Mouse (Mus musculus) spleen, adult 2 months (tissue): Measurements from ENCODE around the gene Syt1. TPM values are rescaled to one million over a fixed set of nuclear protein-coding genes. Genes with fewer than 3 reads are reported as not detected.

Experiments
- DNase-seq, 2 experiments: peaks; one replicate each; pipeline versions ENCODE4 v3.0.0 to v3.0.0-alpha.2; 2012 to 2021; ENCODE audit warnings: low spot score in 2 of 2, low read depth in 1 of 2
- H3K27ac ChIP-seq: fragments of 200-500 bp; 2 replicates; pipeline ENCODE4 v1.5.1; 2012; ENCODE audit warnings: low read length, inconsistent platforms; ENCODE audit not compliant: insufficient read depth
- H3K27me3 ChIP-seq: fragments of 200-500 bp; 2 replicates; pipeline ENCODE4 v1.6.1; 2012; ENCODE audit warnings: mild to moderate bottlenecking, moderate library complexity, low read length, inconsistent platforms; ENCODE audit not compliant: control insufficient read depth, insufficient read depth
- H3K36me3 ChIP-seq: fragments of 200-500 bp; 2 replicates; pipeline ENCODE4 v1.6.1; 2012; ENCODE audit warnings: mild to moderate bottlenecking, low read length, inconsistent platforms; ENCODE audit not compliant: control insufficient read depth, insufficient read depth
- H3K4me1 ChIP-seq: fragments of 200-500 bp; 2 replicates; pipeline ENCODE4 v1.6.1; 2011; ENCODE audit warnings: inconsistent platforms; ENCODE audit not compliant: control insufficient read depth, insufficient read depth, insufficient read length
- H3K4me3 ChIP-seq: fragments of 200-500 bp; 2 replicates; pipeline ENCODE4 v1.5.1; 2011; ENCODE audit warnings: mild to moderate bottlenecking, inconsistent platforms; ENCODE audit not compliant: insufficient read depth, insufficient read length; ENCODE audit errors: extremely low read depth
- CTCF ChIP-seq: fragments of 200-500 bp; IDR thresholded peaks from 2 replicates; pipeline ENCODE4 v1.5.1; 2011; ENCODE audit warnings: mild to moderate bottlenecking, inconsistent platforms; ENCODE audit not compliant: insufficient read depth, insufficient read length, insufficient replicate concordance; ENCODE audit errors: extremely low read depth
- POLR2A ChIP-seq: fragments of 200-500 bp; IDR thresholded peaks from 2 replicates; pipeline ENCODE4 v1.6.1; 2011; ENCODE audit warnings: low read depth, low read length, inconsistent platforms
- WGBS: fragments of 180-500 bp; shearing (Covaris S2); methylation state at CpG from one replicate; pipeline ENCODE4 v1.1.7; 2018; 5-methylcytosine and 5-hydroxymethylcytosine counted together
- polyA plus RNA-seq: library from polyadenylated mRNA; depleted of rRNA; stranded (reverse); fragments of >200 nt; gene quantifications from 2 replicates; pipeline ENCODE4 v1.2.3, GENCODE M21; 2012

Gene Syt1
- polyA plus RNA-seq, 1 experiment, result 0.44 TPM

- TF ChIP-seq POLR2A, result no peak
These were observed 540.3 kb downstream of the Syt1 start for GRCm38 (mm10) chr10:108470319-108470955.

DNA sequence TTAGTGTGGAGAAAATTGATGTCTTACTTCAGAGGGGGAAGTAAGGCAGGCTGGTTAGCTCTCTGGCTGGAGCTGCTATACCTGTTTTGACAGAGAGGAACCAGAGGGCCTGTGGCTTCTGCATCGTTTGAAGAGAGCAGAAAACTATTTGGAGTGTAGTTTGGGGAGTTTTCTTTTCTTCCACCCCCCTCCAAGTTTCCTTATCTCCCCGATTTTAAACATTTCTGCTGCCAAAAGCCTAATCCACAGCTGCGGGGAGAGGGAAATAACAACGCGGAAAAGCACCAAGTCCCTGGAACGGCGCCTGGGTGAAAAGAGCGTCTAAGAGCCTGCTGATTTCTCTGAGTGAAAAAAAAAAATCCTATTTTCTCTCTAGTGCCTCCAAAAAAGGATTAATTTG, 544.2 kb downstream of the Syt1 start:
- no peaks in the 10 kb centered on the region for H3K36me3 ChIP-seq
- no peaks in the 10 kb centered on the region for H3K27me3 ChIP-seq
- H3K4me1 ChIP-seq, result no peaks in the 10 kb centered on the region
- H3K4me3 ChIP-seq, result no peak overlapping the region
- 69% methylated on average over 8 of the region's 8 CpGs for WGBS
- TF ChIP-seq CTCF (no peak), POLR2A (no peak)
- DNase-seq, result no peak
- no peak overlapping the region for H3K27ac ChIP-seq

More at GRCm38 (mm10) chr10:108470319-108470955, 540.3 kb downstream of the Syt1 start:
- Histone ChIP-seq H3K27me3 (no peaks in the 10 kb centered on the region), H3K36me3 (no peaks in the 10 kb centered on the region), H3K27ac (no peak overlapping the region), H3K4me1 (no peaks in the 10 kb centered on the region), H3K4me3 (no peak overlapping the region)
- no peak for DNase-seq
- 69% methylated on average over 6 of the region's 6 CpGs for WGBS

DNA sequence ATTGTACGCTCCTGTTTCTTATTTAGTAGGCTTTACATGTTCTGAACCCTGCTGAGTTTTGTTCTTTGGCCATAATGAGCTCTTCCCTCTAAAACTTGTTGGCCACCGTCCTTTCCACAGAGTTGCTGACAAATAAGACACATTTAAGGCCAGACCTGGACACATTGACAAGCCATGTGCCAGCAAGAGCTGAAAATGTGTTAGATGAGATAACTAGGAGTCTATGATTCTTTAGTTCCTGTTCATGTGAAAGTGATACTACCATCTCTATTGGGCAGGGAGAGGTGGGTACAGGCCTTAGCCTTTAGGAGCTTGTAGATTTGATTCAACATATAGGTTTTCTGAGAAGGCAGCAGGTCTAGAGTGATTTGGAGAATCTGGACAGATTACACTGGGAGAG, 548.9 kb downstream of the Syt1 start:
- Histone ChIP-seq H3K4me3 (no peak overlapping the region), H3K36me3 (no peaks in the 10 kb centered on the region), H3K27ac (no peak overlapping the region), H3K4me1 (no peaks in the 10 kb centered on the region), H3K27me3 (no peaks in the 10 kb centered on the region)
- no peak for DNase-seq
- TF ChIP-seq POLR2A, result no peak
- TF ChIP-seq CTCF, result no peak
- 68% methylated on average over 2 of the region's 2 CpGs for WGBS

GRCm38 (mm10) chr10:108457054-108457453, 553.7 kb downstream of the Syt1 start:
- 96% methylated on average over 2 of the region's 2 CpGs for WGBS

DNA sequence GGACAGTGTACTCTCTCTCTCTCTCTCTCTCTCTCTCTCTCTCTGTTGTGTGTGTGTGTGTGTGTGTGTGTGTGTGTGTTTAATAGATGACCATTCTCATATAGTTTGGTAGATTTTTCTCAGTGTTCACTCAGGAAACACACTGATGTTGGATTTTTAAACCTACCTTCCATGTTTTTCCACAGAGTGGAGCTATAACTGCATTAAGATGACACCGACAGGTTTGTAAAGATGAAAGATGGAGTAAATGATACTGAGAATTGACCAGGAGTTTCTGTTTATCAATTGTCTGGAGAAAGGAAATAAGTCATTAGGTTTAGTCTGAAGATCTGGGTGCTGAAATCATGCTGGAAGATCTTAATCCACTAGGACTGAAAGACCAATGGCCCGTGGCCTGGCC, 554.9 kb downstream of the Syt1 start:
- no peak for DNase-seq
- H3K27me3 ChIP-seq, result no peaks in the 10 kb centered on the region
- H3K4me1 ChIP-seq, result no peaks in the 10 kb centered on the region
- TF ChIP-seq CTCF (no peak), POLR2A (no peak)
- 89% methylated on average over 2 of the region's 2 CpGs for WGBS
- H3K36me3 ChIP-seq, result no peaks in the 10 kb centered on the region
- H3K4me3 ChIP-seq, result no peak overlapping the region
- H3K27ac ChIP-seq, result no peak overlapping the region

More at GRCm38 (mm10) chr10:108457054-108457453, 553.7 kb downstream of the Syt1 start:
- no peak for DNase-seq
- TF ChIP-seq CTCF (no peak), POLR2A (no peak)
- H3K27me3 ChIP-seq, result no peaks in the 10 kb centered on the region
- H3K36me3 ChIP-seq, result no peaks in the 10 kb centered on the region
- no peaks in the 10 kb centered on the region for H3K4me1 ChIP-seq
- H3K4me3 ChIP-seq, result no peak overlapping the region
- H3K27ac ChIP-seq, result no peak overlapping the region

DNA sequence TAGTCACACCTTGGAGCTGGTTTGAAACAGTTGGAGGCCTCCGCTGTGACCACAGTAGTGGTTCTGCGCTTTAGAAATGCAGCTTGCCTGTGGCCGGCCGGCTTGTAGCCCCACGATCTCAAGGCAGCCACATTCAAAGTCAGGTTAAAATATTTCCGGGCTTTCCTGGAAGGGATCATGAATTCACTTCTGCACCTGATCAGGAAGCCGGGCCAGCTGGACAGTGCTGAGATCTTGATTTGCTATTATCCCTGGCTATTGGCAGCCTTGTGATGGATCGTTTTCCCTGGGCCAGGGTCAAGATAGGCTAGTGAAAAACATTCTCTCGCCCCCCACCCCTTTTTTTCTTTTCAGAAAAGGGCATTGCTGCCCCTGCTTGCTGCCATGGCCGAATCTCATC, 555.6 kb downstream of the Syt1 start:
- H3K27ac ChIP-seq, result no peak overlapping the region
- H3K4me3 ChIP-seq, result no peak overlapping the region
- TF ChIP-seq POLR2A, result no peak
- no peak for TF ChIP-seq CTCF
- no peaks in the 10 kb centered on the region for H3K27me3 ChIP-seq
- WGBS, result 90% methylated on average over 10 of the region's 10 CpGs
- H3K36me3 ChIP-seq, result no peaks in the 10 kb centered on the region
- no peak for DNase-seq
- no peaks in the 10 kb centered on the region for H3K4me1 ChIP-seq

GRCm38 (mm10) chr10:108454691-108455117, 556.1 kb downstream of the Syt1 start:
- no peaks in the 10 kb centered on the region for H3K36me3 ChIP-seq
- H3K4me1 ChIP-seq, result no peaks in the 10 kb centered on the region
- H3K27me3 ChIP-seq, result no peaks in the 10 kb centered on the region
- no peak overlapping the region for H3K27ac ChIP-seq
- no peak overlapping the region for H3K4me3 ChIP-seq
- DNase-seq, result no peak
- 90% methylated on average over 11 of the region's 11 CpGs for WGBS
- TF ChIP-seq POLR2A, result no peak
- no peak for TF ChIP-seq CTCF
